Mouse (Mus musculus): ENCODE results near the gene Stn1. TPM values are rescaled to one million over a fixed set of nuclear protein-coding genes. Genes with fewer than 3 reads are reported as not detected.

Stn1 gene
- total and polyA plus RNA-seq, 2 experiments from 2014 or later = 20.1 to 71.6 TPM

DNA sequence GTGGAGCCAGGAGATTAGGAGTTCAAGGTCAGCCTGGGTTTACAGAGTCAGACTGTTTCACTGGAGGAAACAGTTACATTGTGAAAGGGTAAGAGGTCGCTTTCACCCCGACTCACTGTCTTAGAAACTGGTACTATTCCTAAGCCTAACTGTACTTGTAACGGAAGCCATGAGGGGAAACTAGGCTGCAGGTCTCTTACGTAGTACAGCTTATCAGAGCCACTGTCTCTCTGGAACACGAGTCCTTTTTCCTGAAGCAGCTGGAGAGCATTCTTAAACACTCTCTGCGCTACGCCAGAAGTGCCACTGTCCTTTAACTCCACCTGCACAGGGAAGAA lies 27.2 kb downstream of the Stn1 start:
- Histone ChIP-seq H3K4me2 (ENCODE audit: low read depth, low read length) (peak overlapping the region; percentile 37; the same call in 1 of the 2 replicates), H3K27ac (ENCODE audit: low read depth) (peak overlapping the region; percentile 86), H3K4me3 (ENCODE audit: low read depth, low read length) (no peak overlapping the region), H3K9ac (replicated peaks; ENCODE audit: low read depth, low read length) (no peak overlapping the region), H3K27me3 (ENCODE audit: control insufficient read depth, insufficient read depth, low read length) (no peaks in the 10 kb centered on the region), H3K4me1 (ENCODE audit: control insufficient read depth, insufficient read depth) (peaks cover 40% of the 10 kb centered on the region), H3K36me3 (replicated peaks; ENCODE audit: control insufficient read depth, insufficient read depth, low read length) (0 out of 2 replicates have a peak, but pooled peaks cover 3% of the 10 kb centered on the region), H3K9me3 (replicated peaks; ENCODE audit: control insufficient read depth, low read length) (no peaks in the 10 kb centered on the region)
- TF ChIP-seq CTCF (IDR thresholded peaks at IDR 0.05; ENCODE audit: low read depth) (no peak), EP300 (IDR thresholded peaks at IDR 0.05; ENCODE audit: low read depth) (no peak)
- ATAC-seq (ENCODE audit: insufficient read depth, low read depth) (no peak), DNase-seq (ENCODE audit: low spot score) (no peak)
- WGBS = 42% methylated on average over 7 of the region's 7 CpGs

DNA sequence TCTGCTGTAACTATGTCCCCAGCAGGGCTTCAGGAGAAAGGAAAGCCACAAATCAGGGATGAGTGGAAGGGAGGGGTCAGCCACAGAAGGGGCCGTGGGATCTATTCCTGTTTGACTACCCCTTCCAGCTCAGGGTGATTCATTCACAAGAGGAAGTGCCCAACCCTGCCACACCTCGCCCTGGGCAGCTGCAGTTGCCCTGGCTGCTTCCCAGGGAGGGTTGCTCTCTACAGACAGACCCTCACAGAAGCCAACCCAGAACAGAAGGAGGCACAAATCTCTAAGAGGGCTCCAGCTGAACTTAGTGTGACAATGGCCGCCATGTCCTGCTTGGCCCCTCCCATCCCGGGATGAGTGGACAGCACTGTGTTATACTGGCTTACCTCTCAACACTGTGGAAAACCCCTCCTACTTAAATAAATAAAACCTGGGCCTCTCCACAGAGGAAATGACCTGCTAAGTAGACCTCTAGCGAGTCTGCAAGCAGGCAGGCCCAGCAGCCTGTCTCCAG lies 28.5 kb downstream of the Stn1 start:
- 0 out of 2 replicates have a peak, but pooled peaks cover 3% of the 10 kb centered on the region for H3K36me3 ChIP-seq (replicated peaks; ENCODE audit: control insufficient read depth, insufficient read depth, low read length)
- peak; percentile 10; the same call in 1 of the 2 replicates for ATAC-seq (ENCODE audit: insufficient read depth, low read depth)
- H3K4me1 ChIP-seq (ENCODE audit: control insufficient read depth, insufficient read depth) = peaks cover 35% of the 10 kb centered on the region
- no peaks in the 10 kb centered on the region for H3K27me3 ChIP-seq (ENCODE audit: control insufficient read depth, insufficient read depth, low read length)
- H3K9me3 ChIP-seq (replicated peaks; ENCODE audit: control insufficient read depth, low read length) = no peaks in the 10 kb centered on the region
- H3K4me2 ChIP-seq (ENCODE audit: low read depth, low read length) = no peak overlapping the region
- WGBS = 57% methylated on average over 5 of the region's 5 CpGs
- H3K27ac ChIP-seq (ENCODE audit: low read depth) = peak overlapping the region; percentile 86
- DNase-seq (ENCODE audit: low spot score) = peak; percentile 20
- no peak for TF ChIP-seq EP300 (IDR thresholded peaks at IDR 0.05; ENCODE audit: low read depth)
- no peak for TF ChIP-seq CTCF (IDR thresholded peaks at IDR 0.05; ENCODE audit: low read depth)
- H3K9ac ChIP-seq (replicated peaks; ENCODE audit: low read depth, low read length) = no peak overlapping the region
- H3K4me3 ChIP-seq (ENCODE audit: low read depth, low read length) = no peak overlapping the region

- H3K27ac ChIP-seq (ENCODE audit: low read depth) = peak overlapping the region; percentile 86
- 46% methylated on average over 3 of the region's 3 CpGs for WGBS
- H3K4me3 ChIP-seq (ENCODE audit: low read depth, low read length) = no peak overlapping the region
- DNase-seq (ENCODE audit: low spot score) = no peak
- 0 out of 2 replicates have a peak, but pooled peaks cover 3% of the 10 kb centered on the region for H3K36me3 ChIP-seq (replicated peaks; ENCODE audit: control insufficient read depth, insufficient read depth, low read length)
- TF ChIP-seq EP300 (IDR thresholded peaks at IDR 0.05; ENCODE audit: low read depth) = no peak
- no peak for TF ChIP-seq CTCF (IDR thresholded peaks at IDR 0.05; ENCODE audit: low read depth)
- no peak overlapping the region for H3K4me2 ChIP-seq (ENCODE audit: low read depth, low read length)
- no peaks in the 10 kb centered on the region for H3K27me3 ChIP-seq (ENCODE audit: control insufficient read depth, insufficient read depth, low read length)
- no peak overlapping the region for H3K9ac ChIP-seq (replicated peaks; ENCODE audit: low read depth, low read length)
- ATAC-seq (ENCODE audit: insufficient read depth, low read depth) = no peak
- peaks cover 29% of the 10 kb centered on the region for H3K4me1 ChIP-seq (ENCODE audit: control insufficient read depth, insufficient read depth)
- H3K9me3 ChIP-seq (replicated peaks; ENCODE audit: control insufficient read depth, low read length) = no peaks in the 10 kb centered on the region
Observed at GRCm38 (mm10) chr19:47508191-47508590, 29.1 kb downstream of the Stn1 start.

DNA sequence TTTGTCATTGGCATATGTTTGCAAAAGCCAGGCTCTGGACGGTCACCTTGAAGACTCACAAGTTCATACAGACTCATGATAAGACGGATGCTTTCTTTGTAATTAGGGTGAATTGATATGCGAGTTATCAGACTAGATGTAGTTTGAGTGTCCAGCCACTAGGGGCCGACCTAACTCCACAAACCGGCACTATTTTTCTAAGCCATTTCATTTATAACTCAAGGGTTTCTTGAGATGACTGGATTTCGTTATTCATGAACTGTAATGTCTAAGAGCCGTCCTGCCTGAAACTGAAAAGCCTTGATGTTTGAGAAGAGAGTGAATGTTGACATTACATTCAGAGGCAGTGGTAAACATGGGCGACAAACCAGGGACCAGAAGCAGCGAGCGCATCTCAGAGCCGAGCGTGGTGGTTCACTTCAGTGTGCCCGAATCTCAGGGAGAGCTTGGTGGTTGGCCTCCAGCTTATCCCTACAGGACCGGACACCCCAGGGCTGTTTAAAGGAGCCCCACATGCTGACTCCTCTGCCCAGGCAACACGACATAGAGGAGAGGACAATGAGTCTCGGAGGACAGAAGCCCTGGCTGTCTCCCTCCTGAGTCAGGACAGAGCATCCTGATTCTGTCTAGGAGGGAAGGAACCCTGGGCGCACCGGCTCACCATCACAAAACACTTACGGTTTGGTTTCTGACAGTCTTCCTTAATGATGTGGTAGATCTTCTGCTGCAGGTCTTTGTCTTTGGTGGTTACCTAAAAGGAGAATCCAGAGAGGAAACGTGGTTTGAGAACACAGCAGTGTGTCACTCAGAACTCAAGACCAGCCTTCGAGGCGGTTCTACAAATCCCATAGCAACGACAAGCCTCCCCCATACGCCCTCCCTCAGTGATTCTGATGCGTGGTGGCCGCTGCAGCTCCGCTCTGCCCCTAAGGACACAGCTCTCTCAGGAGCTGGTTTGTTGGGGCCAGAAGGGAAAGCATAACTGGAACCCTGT lies 29.9 kb downstream of the Stn1 start:
- Histone ChIP-seq H3K9ac (replicated peaks; ENCODE audit: low read depth, low read length) (no peak overlapping the region), H3K4me2 (ENCODE audit: low read depth, low read length) (no peak overlapping the region), H3K4me1 (ENCODE audit: control insufficient read depth, insufficient read depth) (peaks cover 23% of the 10 kb centered on the region)

DNA sequence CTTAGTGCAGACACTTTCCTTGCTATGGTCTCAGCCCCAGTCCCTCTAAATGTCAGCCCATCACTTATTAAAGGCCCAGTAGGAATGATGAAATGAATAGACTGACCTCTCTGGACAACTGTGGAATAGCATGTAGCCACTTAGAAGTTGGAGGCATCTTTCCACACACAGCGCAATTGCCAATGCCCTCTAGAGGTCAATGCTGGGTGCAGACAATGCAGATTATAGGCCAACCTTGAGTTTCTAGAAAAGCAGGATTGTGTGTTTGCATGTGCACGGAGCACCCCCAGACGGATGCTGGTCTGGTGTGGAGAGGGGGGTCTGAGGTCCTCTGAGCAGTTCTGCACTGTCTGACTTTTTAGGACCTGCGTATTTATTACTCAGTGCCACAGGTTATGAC lies 33.7 kb downstream of the Stn1 start:
- Histone ChIP-seq H3K4me1 (ENCODE audit: control insufficient read depth, insufficient read depth) (peaks cover 7% of the 10 kb centered on the region), H3K4me3 (ENCODE audit: low read depth, low read length) (no peak overlapping the region), H3K27ac (ENCODE audit: low read depth) (no peak overlapping the region), H3K9me3 (replicated peaks; ENCODE audit: control insufficient read depth, low read length) (no peaks in the 10 kb centered on the region), H3K36me3 (replicated peaks; ENCODE audit: control insufficient read depth, insufficient read depth, low read length) (no peaks in the 10 kb centered on the region), H3K4me2 (ENCODE audit: low read depth, low read length) (no peak overlapping the region), H3K9ac (replicated peaks; ENCODE audit: low read depth, low read length) (no peak overlapping the region), H3K27me3 (ENCODE audit: control insufficient read depth, insufficient read depth, low read length) (no peaks in the 10 kb centered on the region)
- 66% methylated on average over 4 of the region's 4 CpGs for WGBS
- ATAC-seq (ENCODE audit: insufficient read depth, low read depth) (peak; percentile 34), DNase-seq (ENCODE audit: low spot score) (peak; percentile 61)
- peak; percentile 84 for TF ChIP-seq CTCF (IDR thresholded peaks at IDR 0.05; ENCODE audit: low read depth)
- TF ChIP-seq EP300 (IDR thresholded peaks at IDR 0.05; ENCODE audit: low read depth) = no peak

More for the DNA sequence above, 29.9 kb downstream of the Stn1 start:
- H3K36me3 ChIP-seq (replicated peaks; ENCODE audit: control insufficient read depth, insufficient read depth, low read length) = 0 out of 2 replicates have a peak, but pooled peaks cover 3% of the 10 kb centered on the region
- H3K27ac ChIP-seq (ENCODE audit: low read depth) = peak overlapping the region; percentile 86; the same call in 1 of the 2 replicates
- ATAC-seq (ENCODE audit: insufficient read depth, low read depth) = no peak
- TF ChIP-seq EP300 (IDR thresholded peaks at IDR 0.05; ENCODE audit: low read depth) = no peak
- TF ChIP-seq CTCF (IDR thresholded peaks at IDR 0.05; ENCODE audit: low read depth) = peak; percentile 88
- no peaks in the 10 kb centered on the region for H3K9me3 ChIP-seq (replicated peaks; ENCODE audit: control insufficient read depth, low read length)
- whole genome bisulfite sequencing = 52% methylated on average over 27 of the region's 27 CpGs
- H3K27me3 ChIP-seq (ENCODE audit: control insufficient read depth, insufficient read depth, low read length) = no peaks in the 10 kb centered on the region
- no peak overlapping the region for H3K4me3 ChIP-seq (ENCODE audit: low read depth, low read length)
- peak; percentile 77 for DNase-seq (ENCODE audit: low spot score)
